Mouse (Mus musculus): ENCODE results near the gene Zfp825.
"Not testable (repeated sequence)": the region's sequence is repeated elsewhere in the genome, so short reads cannot be mapped to it uniquely, and the experiment has no call there.

GRCm38 (mm10) chr13:74499696-74500095 lies 5.9 kb upstream of the Zfp825 start:
- TF ChIP-seq ZC3H11A (IDR thresholded peaks at IDR 0.05; ENCODE audit: borderline replicate concordance, low read depth, low read length); HCFC1 (IDR thresholded peaks at IDR 0.05; ENCODE audit: borderline replicate concordance, insufficient read depth, low read length); MAFK (IDR thresholded peaks at IDR 0.05; ENCODE audit: insufficient read depth, low read depth, low read length): not testable (repeated sequence)
